Mouse (Mus musculus) embryonic stem cell, embryonic (primary cell): ENCODE measurements around the gene Cdk2ap2.

ENCODE experiments used
- CTCF ChIA-PET, 4 experiments: fragments of 300-600 bp in 2 of 4; fragments of 350-600 bp in 2 of 4; sonication (Branson Sonifier 250); formaldehyde crosslinking; loops; one replicate each; lab custom pipeline; 2022; ENCODE audit warnings: inconsistent platforms in 2 of 4; lab: Charles Lee
- POLR2A ChIA-PET, 4 experiments: fragments of 300-600 bp in 2 of 4; fragments of 350-600 bp in 2 of 4; sonication (Branson Sonifier 250); formaldehyde crosslinking; loops; one replicate each; lab custom pipeline; 2022; ENCODE audit warnings: antibody characterized with exemption in 4 of 4, inconsistent platforms in 1 of 4; lab: Charles Lee

The Cdk2ap2 gene

DNA sequence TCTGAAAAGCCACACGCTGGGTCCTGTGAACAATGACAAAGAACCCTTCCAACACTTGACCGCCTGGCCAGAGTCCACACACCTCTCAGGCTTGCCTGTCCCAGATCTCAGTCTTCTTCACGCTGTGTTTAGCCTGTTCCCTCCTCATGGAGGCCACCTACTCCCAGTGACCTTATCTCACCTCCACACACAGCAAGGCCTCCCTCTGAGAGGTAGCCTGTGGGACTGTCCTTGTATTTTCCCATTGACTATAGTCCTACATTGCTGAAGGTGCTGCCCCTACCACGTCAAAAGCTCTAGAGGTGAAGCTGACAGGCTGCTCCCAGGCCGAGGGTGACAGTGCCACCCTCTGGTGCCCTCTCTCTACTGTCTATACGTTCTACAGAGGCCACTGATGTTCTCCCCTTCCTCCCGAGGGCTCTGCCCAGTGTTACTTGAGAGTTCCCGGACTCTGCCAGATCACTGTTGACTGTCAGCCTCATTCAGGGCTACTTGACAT, 16.4 kb upstream of the Cdk2ap2 start:
- CTCF ChIA-PET, result interaction anchor here in 1 of 4 experiments (0.8 kb wide), 1 partner anchor 29 kb away, joined by 3 read pairs; no protein-coding TSS in a partner anchor
- POLR2A ChIA-PET, result interaction anchor here in 2 of 4 experiments (0.6 to 6.7 kb wide), 4 partner anchors 12 to 223 kb away, joined by 3 to 45 read pairs (median 4); partner anchors contain the start of gene Cdk2ap2 (in 1 of the 2)

DNA sequence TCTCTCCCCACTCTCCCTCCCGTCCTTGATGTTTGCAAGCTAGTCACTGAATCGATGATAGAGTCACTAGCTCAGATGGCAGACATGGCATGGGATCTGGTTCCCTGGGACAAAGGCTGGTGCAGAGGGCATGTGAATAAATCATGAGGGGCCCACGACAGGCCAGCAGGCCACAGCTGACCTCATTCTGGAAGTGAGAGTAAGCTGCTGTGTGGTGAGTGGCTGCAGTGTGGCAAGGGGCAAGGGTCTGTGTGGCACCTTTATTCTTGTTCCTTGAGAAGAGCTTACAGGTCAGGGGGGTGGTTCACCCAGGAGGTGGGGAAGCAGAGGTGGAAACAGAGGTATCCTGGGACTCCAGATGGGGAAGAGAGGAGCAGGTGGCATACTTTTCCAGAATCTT, 15.6 kb upstream of the Cdk2ap2 start, which contains the start of gene Cabp2:
TSS of gene Cabp2 (plus strand) at position 185 of the 400 bp plus-strand sequence.
- ChIA-PET POLR2A (interaction anchor here in 2 of 4 experiments (1.0 to 6.7 kb wide), 4 partner anchors 13 to 69 kb away, joined by 3 to 45 read pairs (median 5); partner anchors contain the start of genes Cdk2ap2 (in 1 of the 2) and Ndufv1 (in 1 of the 2)), CTCF (interaction anchor here in 1 of 4 experiments (0.8 kb wide), 1 partner anchor 29 kb away, joined by 3 read pairs; no protein-coding TSS in a partner anchor)

DNA sequence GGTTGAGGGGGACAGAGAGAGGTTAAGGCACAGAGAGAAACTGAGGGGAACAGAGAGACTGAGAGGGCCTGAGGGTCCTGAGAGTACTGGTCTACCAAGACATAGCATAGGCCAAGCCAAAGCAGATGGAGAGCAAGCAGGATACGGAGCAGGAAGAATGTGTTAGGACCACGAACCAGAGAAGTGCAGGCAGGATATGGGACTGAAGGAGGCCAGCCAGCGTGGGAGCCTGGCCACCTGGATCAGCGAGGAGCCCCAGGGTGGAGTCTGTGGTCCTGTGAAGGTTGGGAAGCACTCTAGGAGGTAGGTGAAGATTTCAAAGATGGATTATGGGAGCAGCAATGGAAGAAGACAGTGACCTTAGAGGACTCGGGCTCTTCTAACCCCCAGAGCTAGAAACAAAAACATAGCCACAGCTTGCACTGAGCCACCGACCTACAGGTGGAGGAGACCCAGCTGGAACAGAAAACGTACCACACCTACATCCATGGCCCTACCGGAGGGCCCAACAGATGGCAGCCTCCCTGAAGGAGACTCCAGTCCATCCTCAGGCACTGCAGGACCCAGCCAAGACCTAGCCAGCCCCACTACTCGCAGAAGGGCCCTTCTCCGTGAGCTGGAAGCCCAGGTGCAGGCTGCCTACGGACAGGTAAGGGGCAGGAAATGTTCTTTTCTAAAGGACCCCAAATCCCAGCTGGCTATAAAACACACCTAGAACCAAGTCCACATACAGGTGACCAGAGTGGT, 14.6 kb upstream of the Cdk2ap2 start:
- ChIA-PET POLR2A (interaction anchor here in 3 of 4 experiments (0.5 to 6.7 kb wide), 7 partner anchors 12 to 1005 kb away, joined by 3 to 45 read pairs (median 7); partner anchors contain the start of genes Cdk2ap2 (in 2 of the 3) and Ndufv1 (in 1 of the 3)), CTCF (interaction anchor here in 2 of 4 experiments (0.6 to 1.2 kb wide), 2 partner anchors 8 to 374 kb away, joined by 3 read pairs; no protein-coding TSS in a partner anchor)

DNA sequence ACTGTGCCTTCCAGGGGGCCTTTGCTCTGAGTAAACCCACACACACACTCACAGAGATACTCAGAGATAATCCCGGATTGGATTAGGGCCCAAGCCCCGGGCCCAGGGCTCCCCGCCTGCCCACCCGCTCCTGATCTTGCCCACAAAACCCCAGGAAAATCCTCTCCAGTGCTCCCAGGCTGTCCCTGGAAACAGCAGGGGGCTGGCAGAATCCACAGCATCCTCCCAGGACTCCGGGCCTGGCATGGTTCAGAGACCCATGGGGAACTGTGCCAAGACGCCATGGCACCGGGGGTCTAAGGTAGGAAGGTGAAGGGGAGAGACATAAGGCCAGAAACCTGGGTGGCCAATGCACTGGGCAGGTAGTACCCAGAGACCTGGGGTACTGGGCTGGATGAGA, 13.7 kb upstream of the Cdk2ap2 start:
- CTCF ChIA-PET, result interaction anchor here in 3 of 4 experiments (0.6 to 1.7 kb wide), 8 partner anchors 9 to 373 kb away, joined by 3 to 10 read pairs (median 4); partner anchors contain the start of gene Cdk2ap2 (in 1 of the 3)
- POLR2A ChIA-PET, result interaction anchor here in 3 of 4 experiments (0.6 to 6.7 kb wide), 11 partner anchors 11 to 147 kb away, joined by 3 to 45 read pairs (median 4); partner anchors contain the start of genes Cdk2ap2 (in 3 of the 3) and Rad9a (in 1 of the 3)

DNA sequence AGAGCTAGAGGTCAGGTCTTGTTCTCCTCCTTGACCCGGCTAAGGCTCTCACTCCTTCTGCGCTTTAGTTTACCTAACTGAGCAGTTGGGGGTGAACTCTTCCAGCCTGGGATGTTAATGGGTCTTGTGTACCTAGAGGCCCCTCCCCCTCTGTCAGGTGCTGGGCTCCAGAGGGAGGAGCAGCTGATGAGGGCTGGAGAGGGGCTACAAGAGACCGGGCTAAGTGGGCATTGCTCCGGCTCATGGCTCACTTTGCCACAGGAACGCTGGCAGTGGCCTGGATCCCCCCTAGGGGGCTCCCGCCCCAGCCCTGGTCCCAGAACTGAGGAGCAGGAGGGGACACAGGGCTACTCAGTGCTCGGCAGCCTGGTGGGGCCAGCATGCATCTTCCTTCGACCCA, 13.2 kb upstream of the Cdk2ap2 start:
- POLR2A ChIA-PET, result interaction anchor here in 3 of 4 experiments (0.7 to 6.7 kb wide), 16 partner anchors 10 to 199 kb away, joined by 3 to 45 read pairs (median 4); partner anchors contain the start of genes Cdk2ap2 (in 3 of the 3), Ankrd13d (in 1 of the 3), Gstp2 (in 1 of the 3) and Rad9a (in 1 of the 3)
- CTCF ChIA-PET, result interaction anchor here in 3 of 4 experiments (0.6 to 2.4 kb wide), 9 partner anchors 9 to 285 kb away, joined by 3 to 11 read pairs (median 4); partner anchors contain the start of gene Cdk2ap2 (in 1 of the 3)

DNA sequence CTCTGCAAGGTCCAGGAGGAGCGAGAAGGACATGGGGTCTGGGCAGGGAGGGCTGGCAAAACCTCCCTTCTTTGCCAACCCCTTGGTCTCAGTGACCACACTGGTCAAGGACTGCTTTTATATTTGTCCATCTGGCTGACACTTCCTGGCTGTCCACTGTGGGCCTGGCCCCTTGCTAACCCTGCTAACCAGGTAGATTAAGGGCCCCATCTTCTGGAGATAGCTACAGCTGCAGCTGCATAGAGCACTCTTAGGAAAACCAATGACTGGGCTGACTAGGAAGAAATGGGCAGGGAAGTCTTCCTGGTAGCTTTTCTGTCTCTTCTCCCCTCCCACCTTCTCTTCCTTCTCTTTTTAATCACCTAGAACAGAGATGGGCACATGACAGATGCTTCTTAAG, 12.0 kb upstream of the Cdk2ap2 start:
- CTCF ChIA-PET, result interaction anchor here (0.5 to 2.4 kb wide), 11 partner anchors 10 to 210 kb away, joined by 3 to 11 read pairs (median 3); partner anchors contain the start of genes Cdk2ap2 (in 1 of the 4) and Gstp2 (in 1 of the 4)
- POLR2A ChIA-PET, result interaction anchor here in 3 of 4 experiments (0.8 to 6.7 kb wide), 16 partner anchors 9 to 198 kb away, joined by 3 to 45 read pairs (median 4); partner anchors contain the start of genes Cdk2ap2 (in 3 of the 3), Ankrd13d (in 1 of the 3), Gstp2 (in 1 of the 3) and Gstp3 (in 1 of the 3)

DNA sequence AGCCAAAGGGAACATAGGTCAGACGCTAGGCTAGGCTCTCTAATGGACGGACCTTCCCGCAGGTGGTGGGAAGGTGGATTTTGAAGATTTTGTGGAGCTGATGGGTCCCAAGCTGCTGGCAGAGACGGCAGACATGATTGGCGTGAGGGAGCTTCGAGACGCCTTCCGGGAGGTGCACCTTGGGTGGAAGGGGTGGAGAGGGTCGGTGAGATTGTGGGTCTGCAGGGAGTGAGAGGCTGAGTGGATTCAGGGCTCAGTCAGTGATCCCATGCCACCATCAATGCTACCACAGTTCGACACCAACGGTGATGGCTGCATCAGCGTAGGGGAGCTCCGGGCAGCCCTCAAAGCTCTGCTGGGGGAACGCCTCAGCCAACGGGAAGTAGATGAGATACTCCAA, 10.8 kb upstream of the Cdk2ap2 start:
- CTCF ChIA-PET, result interaction anchor here in 2 of 4 experiments (1.3 to 2.4 kb wide), 3 partner anchors 8 to 142 kb away, joined by 3 to 11 read pairs (median 5); no protein-coding TSS in a partner anchor
- POLR2A ChIA-PET, result interaction anchor here in 3 of 4 experiments (0.6 to 6.7 kb wide), 11 partner anchors 9 to 951 kb away, joined by 3 to 45 read pairs (median 4); partner anchors contain the start of genes Cdk2ap2 (in 3 of the 3), Gstp3 (in 2 of the 3) and Ankrd13d (in 1 of the 3)

DNA sequence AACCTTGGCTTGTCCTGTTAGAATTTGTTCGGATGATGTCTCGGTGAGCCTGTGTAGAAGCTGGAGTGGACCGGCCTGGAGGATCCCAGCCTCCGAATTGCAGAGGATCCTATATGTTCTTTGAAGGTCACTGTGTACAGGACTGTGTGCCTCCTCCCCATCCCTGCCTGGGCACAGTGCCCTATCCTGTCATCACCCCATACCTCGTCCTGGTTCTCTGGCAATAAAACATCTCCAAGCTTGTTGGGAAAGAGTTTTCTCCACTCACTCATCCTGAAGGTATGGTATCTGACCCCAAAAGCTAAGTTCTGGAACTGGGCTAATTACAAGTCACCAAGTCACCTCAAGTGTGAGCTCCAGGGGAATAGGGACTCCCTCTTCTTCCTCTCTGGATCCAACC, 9.9 kb upstream of the Cdk2ap2 start:
- CTCF ChIA-PET, result interaction anchor here in 1 of 4 experiments (0.6 to 1.5 kb wide), 3 partner anchors 9 to 689 kb away, joined by 3 to 4 read pairs (median 3); no protein-coding TSS in a partner anchor
- POLR2A ChIA-PET, result interaction anchor here in 2 of 4 experiments (1.6 to 2.0 kb wide), 3 partner anchors 27 to 31 kb away, joined by 3 to 7 read pairs (median 4); partner anchors contain the start of gene Gstp3 (in 2 of the 2)

DNA sequence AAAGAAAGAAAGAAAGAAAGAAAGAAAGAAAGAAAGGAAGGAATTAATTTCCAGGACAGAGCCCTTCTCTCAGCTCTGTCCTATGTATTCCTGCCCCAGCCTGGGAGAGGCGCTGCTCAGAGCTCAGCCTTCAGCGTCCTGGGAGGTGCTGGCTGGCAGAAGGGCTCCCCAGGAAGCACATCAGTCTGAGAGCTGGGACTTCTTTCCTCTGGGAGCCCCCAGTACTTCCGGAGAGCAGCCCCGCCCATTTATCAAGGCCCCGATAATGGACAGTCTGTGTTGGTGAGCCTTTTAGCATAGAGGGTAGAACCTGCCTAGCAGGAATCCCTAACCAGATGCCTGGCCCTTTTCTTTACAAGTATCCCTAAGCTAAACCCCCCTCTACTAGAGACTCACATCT, 8.8 kb upstream of the Cdk2ap2 start:
- POLR2A ChIA-PET, result interaction anchor here in 3 of 4 experiments (0.6 to 1.7 kb wide), 9 partner anchors 9 to 158 kb away, joined by 3 to 7 read pairs (median 4); partner anchors contain the start of genes Cdk2ap2 (in 2 of the 3), Gstp3 (in 1 of the 3), Ndufv1 (in 1 of the 3) and Rad9a (in 1 of the 3)
- CTCF ChIA-PET, result interaction anchor here in 1 of 4 experiments (1.4 to 1.5 kb wide), 2 partner anchors 8 to 37 kb away, joined by 3 to 4 read pairs; no protein-coding TSS in a partner anchor

DNA sequence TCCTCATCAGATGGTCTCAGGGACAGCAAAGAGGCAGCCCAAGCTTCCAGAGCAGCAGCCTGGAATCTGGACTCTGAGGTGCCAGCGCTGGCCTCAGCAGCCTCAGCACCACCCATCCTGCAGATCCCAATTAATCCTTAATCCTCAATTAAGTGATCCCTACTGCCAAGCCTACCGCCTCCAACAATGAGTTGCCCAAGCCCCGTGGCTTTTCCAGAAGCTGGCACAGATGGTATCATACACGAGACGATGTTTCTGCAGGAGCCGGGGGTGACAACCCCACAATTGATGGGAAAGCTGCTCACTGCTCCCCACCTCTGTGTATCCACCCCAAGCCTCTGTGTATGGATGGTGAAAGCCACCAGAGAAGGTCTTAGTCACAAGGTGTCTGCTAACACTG, 7.9 kb upstream of the Cdk2ap2 start:
- ChIA-PET POLR2A (interaction anchor here in 3 of 4 experiments (1.0 to 1.7 kb wide), 6 partner anchors 8 to 159 kb away, joined by 3 to 7 read pairs (median 4); partner anchors contain the start of genes Cdk2ap2 (in 2 of the 3) and Rad9a (in 1 of the 3)), CTCF (interaction anchor here in 2 of 4 experiments (0.6 to 1.5 kb wide), 4 partner anchors 10 to 435 kb away, joined by 3 read pairs; partner anchors contain the start of gene Pitpnm1 (in 1 of the 2))

DNA sequence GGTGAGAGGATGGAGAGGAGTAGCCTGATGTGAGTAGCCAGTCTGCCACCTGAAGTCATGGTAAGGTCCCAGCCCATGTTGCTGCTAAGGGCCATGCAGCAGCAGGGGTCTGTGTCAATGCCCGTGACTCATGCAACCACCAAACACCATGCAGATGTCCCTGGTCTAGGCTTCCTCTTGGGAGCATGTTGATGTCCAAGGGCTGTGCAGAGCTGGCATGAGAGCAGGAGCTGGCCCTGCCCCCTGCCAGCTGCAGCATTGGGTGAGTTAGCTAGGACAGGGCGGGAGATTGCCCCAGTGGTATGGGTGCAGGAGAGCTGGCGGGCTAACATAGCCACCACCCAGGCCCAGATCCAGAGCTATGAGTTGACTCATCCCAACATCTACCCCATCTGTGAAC, 6.5 kb upstream of the Cdk2ap2 start:
- CTCF ChIA-PET, result interaction anchor here in 1 of 4 experiments (1.1 kb wide), 1 partner anchor 116 kb away, joined by 4 read pairs; no protein-coding TSS in a partner anchor
- POLR2A ChIA-PET, result interaction anchor here in 3 of 4 experiments (0.5 to 1.2 kb wide), 6 partner anchors 9 to 178 kb away, joined by 3 to 4 read pairs (median 4); partner anchors contain the start of gene Aip (in 1 of the 3)

DNA sequence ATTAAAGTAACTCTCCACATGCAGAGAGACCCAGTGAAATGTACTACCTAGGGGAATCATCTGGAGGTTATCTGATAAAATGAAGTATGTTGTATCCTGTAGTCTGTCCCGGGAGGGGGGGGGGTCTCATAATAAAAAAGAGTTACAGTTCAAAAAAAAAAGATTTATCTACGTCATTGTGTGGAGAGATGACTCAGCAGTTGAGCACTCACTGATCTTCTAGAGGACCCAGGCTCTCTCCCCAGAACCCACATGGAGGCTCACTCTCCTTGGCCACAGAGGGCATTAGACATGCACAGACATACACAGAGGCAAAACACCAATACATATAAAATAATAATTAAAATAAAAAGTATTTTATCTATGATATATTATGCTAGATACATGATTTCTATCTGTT, 5.6 kb upstream of the Cdk2ap2 start:
- ChIA-PET CTCF (interaction anchor here in 1 of 4 experiments (0.7 kb wide), 1 partner anchor 350 kb away, joined by 3 read pairs; no protein-coding TSS in a partner anchor), POLR2A (interaction anchor here in 1 of 4 experiments (1.0 kb wide), 1 partner anchor 34 kb away, joined by 4 read pairs; the partner anchor contains the start of gene Aip)

DNA sequence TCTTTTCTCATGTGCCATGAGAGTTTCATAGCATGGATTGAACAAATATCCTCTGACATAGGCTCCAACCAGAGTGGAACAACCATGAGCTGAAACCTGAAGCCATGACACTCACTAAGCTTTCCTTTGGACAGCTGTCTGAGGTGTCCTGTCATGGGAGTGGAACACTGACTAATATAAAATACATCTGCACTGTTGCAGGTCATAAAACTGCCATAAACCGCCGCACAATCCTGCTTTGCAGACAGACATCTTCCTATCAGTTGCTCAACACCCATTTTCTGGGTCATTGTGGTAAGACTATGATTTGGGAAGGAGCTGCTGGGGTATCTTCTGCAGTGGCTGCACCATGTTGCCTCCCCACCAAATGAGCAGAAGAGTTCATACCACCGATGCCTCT, 4.2 kb upstream of the Cdk2ap2 start:
- ChIA-PET POLR2A (interaction anchor here in 2 of 4 experiments (0.8 to 3.3 kb wide), 12 partner anchors 9 to 139 kb away, joined by 3 to 19 read pairs (median 4); partner anchors contain the start of genes Aip (in 1 of the 2), Gstp1 (in 1 of the 2), Gstp2 (in 1 of the 2) and Ndufv1 (in 1 of the 2)), CTCF (interaction anchor here in 3 of 4 experiments (0.6 to 1.3 kb wide), 5 partner anchors 9 to 80 kb away, joined by 3 to 5 read pairs (median 3); partner anchors contain the start of gene Ndufv1 (in 1 of the 3))

DNA sequence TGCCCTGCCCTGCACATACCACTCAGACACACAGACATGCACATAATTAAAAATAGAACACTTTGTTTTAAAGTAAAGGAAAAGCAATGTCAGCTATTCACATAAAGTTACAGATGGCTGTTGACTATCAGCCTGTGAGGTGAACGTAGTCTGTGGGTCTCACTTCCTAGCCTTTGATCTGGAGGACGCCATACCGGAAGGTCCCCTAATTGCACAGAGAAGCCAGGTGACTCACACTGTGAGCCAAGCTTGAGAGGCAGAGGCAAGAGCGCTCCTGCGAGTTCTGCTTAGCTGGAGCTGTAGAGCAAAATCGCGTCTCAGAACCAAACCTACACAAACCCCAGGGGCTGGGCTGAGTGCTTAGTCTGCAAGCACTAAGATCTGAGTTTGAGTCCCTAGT, 3.2 kb upstream of the Cdk2ap2 start:
- ChIA-PET POLR2A (interaction anchor here in 3 of 4 experiments (0.8 to 3.3 kb wide), 22 partner anchors 8 to 189 kb away, joined by 3 to 19 read pairs (median 4); partner anchors contain the start of genes Aip (in 1 of the 3), Ankrd13d (in 1 of the 3), Gstp1 (in 1 of the 3) and Gstp2 (in 1 of the 3)), CTCF (interaction anchor here in 3 of 4 experiments (0.6 to 3.1 kb wide), 5 partner anchors 9 to 140 kb away, joined by 3 to 11 read pairs (median 4); partner anchors contain the start of gene Aip (in 1 of the 3))

DNA sequence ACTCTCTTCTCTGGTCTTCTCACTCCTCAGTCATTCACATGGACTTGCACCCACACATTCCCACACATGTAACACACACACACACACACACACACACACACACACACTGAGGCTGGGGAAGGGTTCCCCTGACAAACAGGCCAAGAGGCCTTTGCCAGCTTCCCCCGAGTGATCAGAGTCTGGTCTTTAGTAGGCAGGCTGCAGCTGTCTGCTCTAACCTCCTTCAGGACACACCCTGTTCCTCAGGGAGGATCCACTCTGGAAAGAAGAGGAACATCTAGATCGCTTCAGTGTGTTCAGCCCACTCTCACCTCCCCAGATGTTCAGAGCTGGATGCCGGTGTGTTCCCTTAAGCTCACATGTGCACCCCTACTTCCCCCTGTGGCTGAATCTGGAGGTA, 2.6 kb upstream of the Cdk2ap2 start:
- ChIA-PET CTCF (interaction anchor here in 3 of 4 experiments (0.6 to 3.1 kb wide), 8 partner anchors 9 to 345 kb away, joined by 3 to 11 read pairs (median 3); partner anchors contain the start of genes AC109138.7 (in 1 of the 3), Aip (in 1 of the 3) and Clcf1 (in 1 of the 3)), POLR2A (interaction anchor here (0.5 to 3.3 kb wide), 23 partner anchors 8 to 188 kb away, joined by 3 to 19 read pairs (median 4); partner anchors contain the start of genes Aip (in 1 of the 4), Ankrd13d (in 1 of the 4), Gm49405 (in 1 of the 4) and Gstp2 (in 1 of the 4))
